Mouse (Mus musculus) forebrain, embryonic 14.5 days (tissue): ENCODE data around the gene Ctbs. TPM values are rescaled to one million over a fixed set of nuclear protein-coding genes. Genes with fewer than 3 reads are reported as not detected.

ENCODE experiments used
- polyA plus RNA-seq: library from polyadenylated mRNA; unstranded; fragments of >200 nt; fragmentation: Nextera tagmentation; extraction: Ambion mirVana; gene quantifications from 2 replicates; pipeline ENCODE4 v1.2.1, GENCODE M21; 2014

Ctbs gene
- polyA plus RNA-seq, 1 experiment from 2014 or later, result 5.0 TPM

Other genes with a start within 250 kb of the Ctbs start
- 0.13 and 0.20 TPM in 2 replicates for gene Lpar3, start 228.8 kb upstream of the Ctbs start, polyA plus RNA-seq
- gene Ssx2ip, start 45.2 kb upstream of the Ctbs start, polyA plus RNA-seq, result 20.8 and 22.9 TPM in 2 replicates
- gene Spata1, start 50.0 kb downstream of the Ctbs start, polyA plus RNA-seq, result 1.8 and 3.2 TPM in 2 replicates
- 392 and 558 TPM in 2 replicates for gene Gng5, start 50.0 kb downstream of the Ctbs start, polyA plus RNA-seq
- gene Rpf1, start 71.6 kb downstream of the Ctbs start, polyA plus RNA-seq, result 60.2 and 64.3 TPM in 2 replicates
- gene Uox, start 120.6 kb downstream of the Ctbs start, polyA plus RNA-seq, result not detected in 2 replicates
- not detected in 2 replicates for gene Dnase2b, start 165.8 kb downstream of the Ctbs start, polyA plus RNA-seq
- gene 4930503B20Rik, start 201.5 kb downstream of the Ctbs start, polyA plus RNA-seq, result not detected in 2 replicates
- gene Samd13, start 235.8 kb downstream of the Ctbs start, polyA plus RNA-seq, result 0.22 and 0.30 TPM in 2 replicates